Mouse (Mus musculus) CH12F3 (cell line): ENCODE measurements around the gene Ptgfrn.

Experiments used
- in situ Hi-C: fragments of 300-500 bp; cut with MboI; formaldehyde crosslinking; loops from 2 replicates; pipeline ENCODE4 v1.14.3; 2020; ENCODE audit warnings: low sequenced_read_pairs

Gene Ptgfrn

GRCm38 (mm10) chr3:101110043-101110837 is at the start of gene Ptgfrn:
Gene Ptgfrn, minus strand, starts transcription at chr3:101110278.
- in situ Hi-C loops = no loop called here

- in situ Hi-C loops = no loop called here
These were observed 49.6 kb upstream of the Ptgfrn start for GRCm38 (mm10) chr3:101159701-101160100.

DNA sequence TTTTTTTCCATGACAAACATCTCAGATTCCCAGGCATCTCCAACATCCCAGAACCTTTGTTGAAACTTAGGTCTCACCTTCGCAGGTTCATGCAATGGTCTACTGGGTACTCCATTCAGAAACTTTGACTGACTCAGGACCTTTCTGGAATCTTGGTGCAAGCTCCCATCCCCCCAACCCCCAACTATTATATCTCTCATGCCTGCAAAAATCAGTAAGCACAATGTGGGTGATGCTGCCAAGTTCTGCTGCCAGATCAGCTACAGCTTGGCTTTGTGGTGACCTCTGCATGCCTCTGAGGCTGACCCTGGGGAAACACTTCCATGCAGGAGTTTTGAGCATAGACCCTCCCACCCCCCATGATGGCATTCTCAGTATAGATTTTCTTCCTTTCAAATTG is 44.0 kb upstream of the Ptgfrn start:
- in situ Hi-C loops = no loop called here

DNA sequence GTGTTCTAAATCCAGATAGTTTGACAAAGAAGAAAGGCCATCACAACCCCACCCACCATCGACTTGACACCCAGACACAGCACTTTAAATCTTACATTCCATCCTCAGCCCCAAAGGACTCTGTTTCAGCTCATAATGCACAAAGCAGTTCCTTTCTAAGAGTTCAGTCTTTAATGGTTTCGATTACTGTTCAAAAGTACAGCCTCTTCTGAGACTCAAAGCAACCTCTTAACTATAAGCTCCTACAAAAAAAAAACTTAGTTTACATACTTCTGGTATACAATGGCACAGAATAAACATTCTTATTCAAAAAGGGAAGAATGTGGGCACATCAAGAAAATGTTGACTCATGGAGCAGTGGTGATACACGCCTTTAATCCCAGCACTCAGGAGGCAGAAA is 43.3 kb upstream of the Ptgfrn start:
- in situ Hi-C loops = no loop called here

DNA sequence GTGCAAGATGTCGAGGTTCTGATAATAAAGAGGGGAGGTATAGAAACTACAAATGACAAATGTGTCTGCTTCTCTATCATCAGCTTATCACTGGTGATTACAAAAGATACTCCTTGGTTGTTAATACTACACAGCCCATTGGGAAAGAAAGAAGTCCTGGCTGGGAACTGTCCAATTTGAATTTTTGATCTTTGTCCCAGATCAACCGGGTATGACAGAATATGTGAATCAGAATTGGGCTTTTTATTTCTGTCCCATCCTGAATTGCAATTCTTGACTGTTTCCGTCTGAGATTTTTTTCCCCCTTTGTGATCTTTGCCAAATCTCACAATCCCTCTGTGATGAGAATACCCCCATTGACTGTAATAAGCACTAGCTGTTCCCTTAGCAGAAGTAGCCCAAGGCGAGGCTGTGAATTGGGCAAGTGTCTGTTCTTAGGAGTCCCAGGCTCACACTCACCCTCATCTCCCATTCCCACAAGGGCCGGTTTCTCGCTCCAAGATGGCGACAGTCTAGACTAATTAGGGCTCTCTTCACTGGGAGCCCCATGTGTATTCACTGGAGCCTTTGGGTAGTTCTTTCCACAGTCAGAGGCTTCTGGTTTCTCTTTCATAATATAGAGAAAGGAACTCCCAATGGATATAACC is 36.2 kb upstream of the Ptgfrn start:
- in situ Hi-C loops = no loop called here

- in situ Hi-C loops = no loop called here
These were observed 35.4 kb upstream of the Ptgfrn start for GRCm38 (mm10) chr3:101145292-101146046.

GRCm38 (mm10) chr3:101144366-101144948 is 34.4 kb upstream of the Ptgfrn start:
- in situ Hi-C loops = no loop called here

DNA sequence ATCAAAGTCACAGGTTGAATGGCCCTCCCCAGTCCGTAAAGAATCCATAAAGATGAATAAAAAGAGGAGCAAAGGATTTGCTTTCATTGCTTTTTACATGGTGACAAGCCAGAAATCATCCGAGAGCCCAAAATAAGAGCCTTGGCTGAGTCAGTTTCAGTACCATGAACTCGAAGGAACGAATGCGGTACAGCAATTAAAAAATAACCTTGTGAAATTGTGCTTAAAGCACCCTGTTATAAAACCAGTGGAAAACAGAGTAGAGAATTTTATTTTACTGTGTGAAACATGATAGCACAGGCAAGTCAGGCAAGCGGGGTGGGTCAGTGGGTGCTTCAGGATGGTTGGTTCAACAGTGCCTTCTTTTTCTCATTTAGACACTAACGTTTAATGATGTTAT is 33.4 kb upstream of the Ptgfrn start:
- in situ Hi-C loops = no loop called here

GRCm38 (mm10) chr3:101141864-101142263 is 31.8 kb upstream of the Ptgfrn start:
- in situ Hi-C loops = no loop called here

DNA sequence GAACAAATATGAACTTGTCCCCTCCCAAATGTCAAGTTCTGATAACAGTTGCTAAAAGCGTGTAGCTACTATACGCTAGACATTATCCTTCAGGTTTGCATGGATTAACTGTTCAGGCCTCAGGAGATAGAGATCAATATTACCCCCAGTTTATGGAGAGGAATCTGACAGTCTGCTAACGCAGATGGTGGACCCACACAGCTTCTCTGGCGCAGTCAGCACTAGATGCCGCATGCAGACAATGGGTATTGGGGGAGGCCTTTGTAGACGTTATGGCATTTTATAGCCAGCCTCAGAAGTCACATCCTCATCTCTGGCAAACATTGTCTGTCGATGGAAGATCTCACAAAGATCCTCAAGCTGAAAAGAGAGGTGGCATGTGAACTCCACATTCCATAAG is 29.9 kb upstream of the Ptgfrn start:
- in situ Hi-C loops = no loop called here

- in situ Hi-C loops = no loop called here
These were observed 26.4 kb upstream of the Ptgfrn start for GRCm38 (mm10) chr3:101136483-101136882.

GRCm38 (mm10) chr3:101134861-101135260 is 24.8 kb upstream of the Ptgfrn start:
- in situ Hi-C loops = no loop called here

GRCm38 (mm10) chr3:101132981-101133380 is 22.9 kb upstream of the Ptgfrn start:
- in situ Hi-C loops = no loop called here

DNA sequence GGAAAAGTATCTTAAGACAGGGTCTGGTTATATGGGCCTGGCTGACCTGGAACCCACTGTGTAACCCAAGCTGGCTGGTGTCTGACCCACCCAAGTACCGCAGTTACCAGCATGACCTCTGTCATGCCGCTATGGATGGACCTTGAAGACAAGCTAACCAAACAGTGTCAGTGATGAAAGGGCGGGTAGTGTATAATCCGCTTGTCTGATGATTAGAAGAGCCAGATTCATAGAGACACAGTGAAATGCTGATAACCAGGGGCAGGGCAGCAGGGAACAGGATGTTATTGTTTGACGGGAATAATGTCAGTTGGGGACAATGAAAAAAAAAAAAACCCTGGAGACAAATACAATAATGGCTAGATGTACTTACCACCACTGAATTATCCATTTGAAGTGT is 21.7 kb upstream of the Ptgfrn start:
- in situ Hi-C loops = no loop called here

GRCm38 (mm10) chr3:101130526-101130925 is 20.4 kb upstream of the Ptgfrn start:
- in situ Hi-C loops = no loop called here

DNA sequence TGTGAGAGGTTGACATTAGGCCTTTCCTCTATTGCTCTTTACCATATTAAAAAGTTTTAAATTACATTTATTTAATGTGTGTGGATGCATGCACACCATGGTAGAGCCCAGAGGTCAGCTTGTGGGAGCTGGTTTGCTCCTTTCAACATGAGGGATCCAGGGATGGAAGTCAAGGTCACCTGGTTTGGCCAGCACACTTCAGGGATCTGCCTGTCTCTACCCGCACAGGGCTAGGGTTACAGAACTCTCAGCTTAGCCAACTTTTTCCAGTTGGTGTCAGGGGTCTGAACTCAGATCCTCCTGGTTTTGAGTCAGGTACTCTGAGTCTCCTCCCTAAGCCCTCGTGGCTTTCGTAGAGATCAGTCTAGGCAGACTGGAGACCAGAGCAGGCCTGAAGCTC is 19.5 kb upstream of the Ptgfrn start:
- in situ Hi-C loops = no loop called here

GRCm38 (mm10) chr3:101129090-101129489 is 19.0 kb upstream of the Ptgfrn start:
- in situ Hi-C loops = no loop called here

GRCm38 (mm10) chr3:101127766-101128165 is 17.7 kb upstream of the Ptgfrn start:
- in situ Hi-C loops = no loop called here

DNA sequence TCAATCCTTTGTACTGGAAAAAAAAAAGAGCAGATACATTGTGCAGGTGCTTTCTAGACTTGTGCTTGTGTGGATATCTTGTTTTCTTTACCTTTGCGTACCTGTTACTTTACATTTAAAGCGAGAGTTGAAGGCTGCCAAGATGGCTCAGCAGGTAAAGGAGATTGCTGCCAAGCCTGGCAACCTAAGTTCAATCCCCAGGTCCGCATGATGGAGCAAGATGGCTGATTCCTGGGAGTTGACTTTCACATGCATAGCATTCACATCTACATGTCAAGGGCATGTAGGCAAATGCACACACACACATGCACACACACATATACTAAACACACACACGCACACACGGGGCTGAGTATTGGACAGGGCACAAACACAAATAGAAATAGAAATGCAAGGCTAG is 14.6 kb upstream of the Ptgfrn start:
- in situ Hi-C loops = no loop called here

DNA sequence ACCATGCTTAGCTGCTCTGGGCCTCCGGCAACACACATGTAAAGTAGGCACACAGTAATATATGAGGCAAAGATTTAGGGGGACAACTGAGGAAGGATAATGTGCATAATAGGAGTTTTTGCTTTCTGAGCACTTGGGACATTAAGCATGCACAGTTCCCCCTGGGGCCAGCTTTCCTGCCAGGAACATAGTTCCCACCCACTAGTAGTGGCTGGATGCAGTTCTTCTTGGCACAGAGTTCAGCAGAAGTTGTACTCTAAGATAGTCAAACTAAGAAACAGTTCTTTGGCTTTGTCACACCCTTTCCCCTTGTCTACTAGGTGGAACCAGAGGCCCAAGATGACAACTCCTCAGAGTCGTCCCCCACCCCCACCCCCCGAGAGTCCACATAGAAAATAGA is 12.4 kb upstream of the Ptgfrn start:
- in situ Hi-C loops = no loop called here

- in situ Hi-C loops = no loop called here
These were observed 7.7 kb upstream of the Ptgfrn start for GRCm38 (mm10) chr3:101117774-101118173.

DNA sequence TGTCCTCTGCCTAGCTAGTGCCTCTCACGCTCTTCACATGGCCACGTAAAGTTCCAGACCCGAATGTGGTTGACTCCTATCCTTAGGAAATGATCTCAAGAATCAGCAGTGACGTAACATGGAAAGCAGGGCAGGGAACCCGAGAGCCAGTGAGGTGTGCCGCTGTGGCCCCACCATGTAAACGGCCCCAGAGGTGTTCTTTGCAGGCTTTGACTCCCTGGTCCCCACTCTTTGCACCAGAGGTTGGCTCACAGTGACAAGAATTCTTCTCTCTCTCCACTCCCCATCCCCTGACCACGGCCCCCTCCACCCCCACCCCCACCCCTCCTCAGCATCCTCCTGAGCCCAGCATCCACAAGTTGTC is 7.3 kb upstream of the Ptgfrn start:
- in situ Hi-C loops = no loop called here
